Mouse (Mus musculus) heart, adult 8-10 months (tissue): ENCODE data around the gene Pde4c. TPM values are rescaled to one million over a fixed set of nuclear protein-coding genes. Genes with fewer than 3 reads are reported as not detected.
A peak's percentile ranks its signal among the peaks of the same experiment; 100 is the strongest.

ENCODE experiments used
- DNase-seq: peaks from one replicate; pipeline ENCODE4 v3.0.0; 2022; ENCODE audit warnings: low spot score
- total RNA-seq, 4 experiments: library from RNA; stranded (reverse); gene quantifications; 2 replicates each; pipeline ENCODE4 v1.2.4; 2022

Pde4c gene
- total RNA-seq, 4 experiments from 2014 or later: 1.8 to 3.7 (median 2.4) TPM

DNA sequence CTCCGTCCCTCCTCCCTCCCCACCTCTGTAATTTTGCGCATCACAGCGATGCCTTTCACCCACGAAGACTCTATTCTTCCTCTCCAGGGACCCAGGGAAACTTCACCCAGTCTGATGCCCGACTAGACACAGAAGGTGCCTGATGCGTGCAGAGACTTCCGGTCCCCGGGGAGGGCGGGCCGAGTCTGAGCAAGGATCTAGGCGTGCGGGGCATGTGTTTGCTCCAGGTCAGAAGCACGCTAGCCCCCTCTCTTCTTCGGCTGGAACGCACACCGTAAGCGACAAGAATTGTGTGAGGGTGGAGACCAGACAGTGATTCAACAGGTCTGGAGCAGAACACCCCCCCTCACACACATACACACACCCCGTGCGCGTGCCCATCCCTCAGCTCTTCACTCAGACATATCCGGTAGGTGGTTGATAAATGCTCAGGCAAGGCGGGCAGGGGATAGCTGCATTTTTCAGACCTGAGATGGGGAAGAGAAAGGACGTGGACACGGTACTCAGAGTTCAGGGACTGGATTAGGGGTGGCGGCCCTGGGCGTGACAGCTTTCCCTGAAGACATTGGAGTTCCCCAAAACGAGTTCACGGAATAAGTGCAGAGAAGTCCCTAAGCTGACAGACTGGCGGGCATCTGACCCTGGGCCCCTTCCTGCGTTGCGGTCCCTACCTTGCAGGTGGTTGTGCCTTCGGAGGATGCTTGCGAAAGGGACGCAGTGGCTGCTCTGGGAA, 42.5 kb downstream of the Pde4c start:
- no peak for DNase-seq

GRCm38 (mm10) chr8:70766571-70767440, 43.3 kb downstream of the Pde4c start:
- peak; percentile 54 for DNase-seq

DNA sequence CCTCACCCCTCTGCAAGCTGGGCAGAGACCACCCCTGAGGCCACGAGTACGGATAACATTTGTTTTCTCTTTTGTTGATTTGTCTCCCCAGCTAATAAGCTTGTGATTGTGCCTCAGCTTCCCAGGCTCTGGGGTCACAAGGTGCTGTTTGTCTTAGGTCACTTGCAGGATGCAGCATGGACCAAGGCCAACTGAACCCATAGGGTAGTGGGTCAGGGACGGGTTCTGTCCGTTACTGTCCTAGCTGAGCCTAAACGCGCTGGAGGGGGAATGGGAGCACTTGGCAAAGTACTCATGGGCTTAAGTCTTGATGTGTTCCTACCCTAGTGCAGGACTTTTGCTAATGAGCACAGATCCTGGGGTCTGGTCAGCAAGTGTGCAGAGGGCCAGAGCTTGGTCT, 44.0 kb downstream of the Pde4c start:
- DNase-seq: no peak

DNA sequence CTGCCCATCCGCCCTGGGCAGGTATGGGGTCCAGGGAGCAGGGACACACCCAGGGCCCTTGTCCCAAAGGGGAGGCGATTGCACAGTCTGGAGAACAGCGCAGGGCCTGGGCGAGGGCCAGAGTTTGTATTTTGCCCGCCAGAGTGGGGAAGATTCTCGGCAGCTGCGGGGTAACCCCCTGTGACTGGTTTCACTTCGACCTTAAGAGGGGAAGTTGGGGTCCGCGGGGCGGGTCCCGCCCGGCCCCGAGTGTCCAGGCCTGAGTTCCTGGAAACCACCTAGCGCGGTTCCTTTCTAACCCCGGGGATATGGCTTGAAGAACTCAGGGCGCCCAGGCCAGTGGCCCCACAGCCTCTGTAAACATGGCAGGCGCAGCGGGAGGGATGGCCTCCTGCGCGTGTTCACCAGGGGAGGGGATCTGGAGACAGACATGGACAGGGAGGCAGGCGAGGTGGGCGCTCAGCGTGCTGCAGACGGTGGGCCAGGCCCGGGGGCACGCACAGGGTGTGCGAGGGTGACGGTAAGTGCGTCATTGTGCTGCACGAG, 44.8 kb downstream of the Pde4c start:
- DNase-seq: no peak

GRCm38 (mm10) chr8:70768956-70769355, 45.4 kb downstream of the Pde4c start:
- no peak for DNase-seq

DNA sequence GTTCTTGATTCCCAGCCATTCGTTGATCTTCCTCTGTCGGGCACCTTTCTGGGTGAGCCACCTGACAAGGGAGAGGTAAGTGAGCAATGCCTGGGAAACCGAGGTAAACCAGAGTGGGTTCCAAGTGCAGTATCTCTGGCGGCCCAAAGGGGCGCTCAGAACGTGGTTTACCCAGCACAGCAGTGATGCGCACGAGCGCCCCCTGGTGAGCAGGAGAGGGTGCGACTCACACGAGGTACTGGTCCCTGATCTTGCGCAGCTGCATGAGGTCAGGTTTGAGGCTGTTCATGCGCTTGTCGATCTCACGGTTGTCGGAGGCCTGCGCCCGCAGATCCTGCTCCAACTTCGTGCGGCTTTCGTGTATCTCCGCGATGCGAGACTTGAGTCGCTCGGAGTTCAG, 45.8 kb downstream of the Pde4c start:
- DNase-seq: peak; percentile 91

DNA sequence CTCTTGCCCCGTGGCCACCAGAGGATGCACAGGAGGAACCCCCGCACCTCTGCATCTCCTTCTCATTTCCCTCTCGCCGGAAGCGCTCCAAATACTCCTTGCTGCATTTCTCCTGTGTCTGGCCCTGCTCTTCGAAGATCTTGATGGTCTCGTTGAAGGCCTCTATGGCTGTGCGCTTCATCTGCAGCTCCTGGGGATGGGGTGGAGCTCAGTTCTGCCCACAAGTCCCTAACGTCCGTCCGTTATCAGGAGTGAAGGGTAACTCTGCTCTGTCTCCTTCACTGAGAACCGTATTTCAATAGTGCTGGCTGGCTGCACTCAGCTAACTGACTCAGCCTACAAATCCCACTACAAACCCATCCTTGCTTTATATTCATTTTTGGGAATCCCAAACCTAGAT, 46.3 kb downstream of the Pde4c start:
- no peak for DNase-seq

- no peak for DNase-seq
Observed at GRCm38 (mm10) chr8:70770748-70771147, 47.2 kb downstream of the Pde4c start.

DNA sequence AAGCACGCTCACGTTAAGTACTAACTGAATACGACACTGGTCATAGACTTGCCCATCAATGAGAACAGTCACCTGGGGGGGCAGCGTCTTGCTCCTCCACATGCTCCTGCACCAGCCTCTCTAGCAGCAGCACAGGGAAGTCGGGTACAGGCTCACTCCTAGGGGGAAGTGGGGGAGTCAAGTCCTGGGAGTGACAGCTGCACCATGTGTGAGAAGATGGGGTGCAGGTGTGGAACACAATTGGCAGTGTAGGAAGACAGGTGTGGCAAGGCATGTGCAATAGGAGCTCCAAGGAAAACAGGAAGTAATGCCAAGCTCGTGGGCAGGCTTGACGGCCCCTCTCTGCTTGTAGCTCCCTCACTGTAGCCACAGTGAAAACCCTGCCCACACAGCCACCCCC, 47.7 kb downstream of the Pde4c start:
- no peak for DNase-seq

DNA sequence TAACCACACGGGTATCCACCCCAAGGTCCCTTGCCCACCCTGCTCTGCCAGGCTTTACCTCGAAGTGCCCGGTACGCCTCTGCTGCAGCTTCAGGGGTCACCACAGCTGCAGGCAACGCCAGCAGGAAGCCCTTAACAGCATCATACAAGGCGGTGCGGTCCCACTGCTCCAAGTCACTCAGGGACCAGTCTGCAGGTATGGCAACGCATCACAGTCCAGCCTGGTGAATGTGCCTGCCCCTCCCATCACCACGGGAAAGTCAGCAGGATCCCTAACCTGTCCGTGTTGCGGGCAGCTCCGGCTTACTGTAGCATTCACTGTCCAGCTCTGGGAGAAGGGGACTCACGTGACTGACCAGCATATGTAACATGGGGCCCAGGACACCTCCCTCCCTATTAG, 48.6 kb downstream of the Pde4c start:
- no peak for DNase-seq

DNA sequence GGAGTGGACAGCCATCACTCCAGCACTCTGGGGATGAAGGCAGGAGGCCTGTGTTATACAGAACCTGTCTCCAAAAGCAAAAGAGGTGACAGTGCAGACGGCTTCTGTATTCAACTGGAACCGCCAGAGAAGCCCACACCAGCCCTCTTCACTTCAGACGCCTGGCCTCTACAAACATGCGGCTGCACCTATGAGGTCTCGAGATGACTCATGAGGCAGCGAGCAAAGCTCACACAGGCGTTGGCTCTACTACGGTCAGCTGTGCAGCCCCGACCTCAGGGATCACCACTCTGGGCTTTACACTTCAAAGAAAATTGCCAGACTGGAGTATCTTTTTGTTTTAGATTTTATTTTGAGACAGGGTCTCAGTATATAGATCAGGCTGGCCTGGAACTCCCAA, 49.4 kb downstream of the Pde4c start:
- no peak for DNase-seq

GRCm38 (mm10) chr8:70773410-70773809, 49.9 kb downstream of the Pde4c start:
- no peak for DNase-seq

- DNase-seq: peak; percentile 84
Observed at GRCm38 (mm10) chr8:70773833-70774232, 50.3 kb downstream of the Pde4c start.

- DNase-seq: no peak
Observed at GRCm38 (mm10) chr8:70774740-70775139, 51.2 kb downstream of the Pde4c start.

DNA sequence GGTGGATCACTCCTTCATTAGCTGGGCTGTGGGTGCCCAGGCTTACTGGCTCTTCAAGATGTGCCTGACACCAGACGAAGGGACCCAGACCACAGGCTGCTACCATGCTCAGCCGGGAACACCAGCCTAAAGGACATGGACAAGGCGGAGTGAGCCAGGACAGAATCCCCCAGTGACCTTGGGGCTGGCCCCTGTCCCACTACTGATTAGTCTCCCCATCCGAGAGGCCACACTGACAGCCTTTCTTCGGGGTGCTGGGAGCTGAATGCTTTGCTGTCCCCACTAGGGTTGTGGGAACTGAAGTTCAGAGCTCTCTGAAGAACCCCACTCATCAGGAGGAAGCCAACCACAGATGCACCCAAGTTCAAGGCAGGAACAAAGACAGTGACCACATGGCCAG, 51.7 kb downstream of the Pde4c start:
- no peak for DNase-seq

- no peak for DNase-seq
Observed at GRCm38 (mm10) chr8:70775851-70776495, 52.5 kb downstream of the Pde4c start.

DNA sequence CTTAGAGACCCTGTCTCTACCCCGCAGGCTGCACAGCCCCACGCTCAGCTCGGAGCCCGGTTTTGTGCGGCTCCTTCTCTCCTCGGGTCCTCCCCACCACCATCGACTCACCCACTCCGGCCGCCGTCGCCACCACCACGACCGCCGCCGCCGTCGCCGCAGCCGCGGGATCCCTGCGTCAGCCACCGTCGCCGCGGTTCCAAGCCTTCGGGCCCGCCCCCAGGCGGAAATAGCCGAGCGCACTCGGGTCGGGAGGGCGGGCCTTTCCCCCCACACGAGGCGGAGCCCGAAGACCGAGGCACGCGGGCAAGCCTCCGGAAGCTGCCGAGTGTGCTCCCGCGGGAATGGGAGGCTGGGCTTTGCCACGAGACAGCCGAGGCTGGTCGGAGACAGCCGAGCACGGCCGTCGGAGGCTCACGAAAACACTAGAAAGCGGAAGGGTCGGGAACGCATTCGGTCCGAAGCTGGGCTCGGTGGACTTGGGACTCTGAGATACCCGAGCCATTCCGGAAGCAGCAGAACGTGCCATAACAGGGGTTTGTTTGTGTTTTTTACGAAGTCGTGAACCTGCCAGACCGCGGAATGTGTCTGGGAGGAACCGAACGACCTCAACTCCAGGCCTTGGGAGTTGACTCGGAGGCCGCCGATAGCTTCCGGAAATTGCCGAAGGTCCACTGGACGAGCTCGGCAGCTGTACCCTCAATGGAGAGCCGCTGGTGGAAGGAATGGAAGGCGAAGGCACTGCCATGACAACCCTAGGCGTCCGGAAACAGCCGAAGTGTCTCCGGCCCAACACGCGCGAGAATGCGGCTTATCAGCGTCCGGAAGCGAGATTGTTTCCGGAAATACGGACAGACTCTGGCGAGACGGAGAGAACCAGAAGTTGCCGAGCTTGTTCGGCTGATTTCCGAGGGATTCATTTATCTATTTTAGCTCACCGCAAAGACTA, 53.2 kb downstream of the Pde4c start, which contains the start of gene Pik3r2:
Pik3r2 (minus strand) TSS at position 218 of the 949 bp plus-strand sequence.
- peak; percentile 96 for DNase-seq

DNA sequence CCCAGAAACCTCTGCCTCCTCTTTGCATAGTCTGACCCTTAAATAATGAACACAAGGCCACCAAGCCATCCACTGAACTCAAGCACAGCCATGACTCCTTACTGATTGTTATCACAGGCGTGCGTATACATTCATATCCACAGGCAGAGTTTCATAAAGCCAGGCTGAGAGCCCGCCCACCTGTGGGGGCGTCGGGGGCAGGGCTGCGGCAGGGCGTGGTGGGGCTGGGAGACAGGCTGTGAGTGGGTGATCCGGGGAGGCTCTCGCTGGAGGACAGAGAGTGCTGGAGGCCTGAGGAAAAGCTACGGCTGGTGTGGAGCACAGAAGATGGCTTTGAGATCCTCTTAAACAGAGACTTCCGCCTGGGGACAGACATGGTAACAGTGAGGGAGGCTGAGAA, 56.6 kb downstream of the Pde4c start:
- DNase-seq: no peak

DNA sequence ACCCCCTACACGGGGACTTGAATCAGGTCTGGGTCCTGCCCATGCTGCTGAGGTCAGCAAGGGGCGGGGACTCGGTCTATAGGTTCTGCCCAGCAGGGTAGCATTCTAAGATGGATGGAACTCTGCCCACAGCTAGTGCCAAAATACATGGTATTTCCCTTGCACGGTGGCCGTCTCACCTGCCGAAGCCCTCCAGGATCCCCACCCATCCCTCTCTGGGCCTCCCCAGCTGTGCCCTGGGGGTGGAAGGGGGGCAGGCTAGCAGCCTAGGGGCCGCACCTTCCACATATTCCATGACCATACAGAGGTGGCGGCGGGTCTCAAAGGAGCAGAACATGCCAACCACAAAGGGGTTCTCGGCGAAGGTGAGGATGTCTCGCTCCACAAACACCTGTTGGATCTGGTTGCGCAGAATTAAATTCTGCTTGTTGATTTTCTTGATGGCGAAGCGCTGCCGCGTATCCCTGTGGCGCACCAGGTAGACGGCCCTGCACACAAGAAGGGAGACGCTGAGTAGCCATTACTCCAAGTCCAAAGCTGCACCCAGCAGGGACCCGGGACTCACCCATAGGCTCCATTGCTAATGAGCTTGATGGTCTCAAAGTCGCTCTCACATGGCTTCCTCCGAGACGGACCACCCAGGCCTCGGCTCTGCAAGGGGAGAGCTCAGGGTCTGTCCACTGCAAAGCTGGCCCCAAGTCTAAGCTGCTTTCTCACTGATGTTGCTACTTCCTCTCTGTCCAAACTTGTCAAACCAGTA, 63.0 kb downstream of the Pde4c start:
- DNase-seq: no peak

DNA sequence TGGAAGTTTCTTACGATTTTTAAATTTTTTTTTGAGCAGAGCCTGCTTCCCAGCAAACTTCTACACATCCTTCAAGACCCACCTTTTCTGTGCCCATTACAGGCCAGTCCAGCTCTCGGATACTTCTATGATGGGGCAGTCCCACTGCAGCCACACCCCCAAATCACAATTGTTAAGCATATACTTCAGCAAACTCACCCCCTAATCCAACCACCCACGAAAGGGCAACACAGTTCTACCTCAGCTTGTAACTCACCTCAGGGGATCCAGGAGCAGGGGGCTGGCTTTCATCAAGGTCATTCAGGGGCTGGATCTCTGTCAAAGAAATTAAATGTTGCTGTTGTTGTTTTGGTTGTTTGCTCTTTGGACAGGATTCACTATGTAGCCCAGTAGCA, 63.5 kb downstream of the Pde4c start:
- DNase-seq: no peak
